ENCODE assay signal across 17 mouse cellular contexts in genomic region chr8:123193771-123194170, GRCm38 (mm10). TPM values are rescaled to one million over a fixed set of nuclear protein-coding genes. Genes with fewer than 3 reads are reported as not detected.
"Had no signal": no experiment of that assay in that cellular context is flagged by ENCODE, and none has a peak within 500 bp of the region (broad histone marks: within the 10 kb centered on the region; RNA-seq: fewer than 3 reads in every experiment).

No protein-coding gene starts in this region.

- H3K9me3 ChIP-seq: limb, embryonic 15.5 days; liver, embryonic 12.5 days; midbrain, embryonic 10.5 days; neural tube, embryonic 15.5 days had no signal

- H3K9ac ChIP-seq: limb, embryonic 15.5 days; liver, embryonic 12.5 days; lung, embryonic 14.5 days; neural tube, embryonic 15.5 days had no signal

- H3K27me3 ChIP-seq: limb, embryonic 15.5 days; neural tube, embryonic 15.5 days had no signal

- ATAC-seq: inflammation-experienced regulatory T-cells, adult 6 months; liver, embryonic 12.5 days had no signal

- H3K4me3 ChIP-seq: left cerebral cortex, adult 2 months; limb, embryonic 15.5 days; liver, embryonic 12.5 days; midbrain, embryonic 10.5 days; myocyte; neural tube, embryonic 15.5 days had no signal

- H3K36me3 ChIP-seq: limb, embryonic 15.5 days; liver, embryonic 12.5 days; midbrain, embryonic 10.5 days; neural tube, embryonic 15.5 days had no signal

- H3K4me2 ChIP-seq: limb, embryonic 15.5 days; liver, embryonic 12.5 days; lung, embryonic 14.5 days; neural tube, embryonic 15.5 days had no signal

- DNase-seq: lung, embryonic 14.5 days; lung, postnatal 10 days; lung, postnatal 4 days; midbrain, embryonic 14.5 days; right cerebral cortex, adult 18-20 months; right cerebral cortex, postnatal 25 days; thymus, adult 18-20 months; thymus, postnatal 14 days had no signal

- H3K27ac ChIP-seq: left cerebral cortex, adult 2 months; limb, embryonic 15.5 days; liver, embryonic 12.5 days; midbrain, embryonic 10.5 days; neural tube, embryonic 15.5 days had no signal

RNA-seq across cellular contexts. Expression of gene Dpep1, which starts 7.7 kb away (rescaled TPM):
- total RNA-seq: left cerebral cortex, adult 2 months; left cerebral cortex, postnatal 25 days had no signal
- polyA plus RNA-seq: inflammation-experienced regulatory T-cells, adult 6 months; midbrain, embryonic 14.5 days had no signal

RNA-seq across cellular contexts. Expression of gene Spata33, which starts 18.9 kb away (rescaled TPM):
- polyA plus RNA-seq: inflammation-experienced regulatory T-cells, adult 6 months had no signal

RNA-seq across cellular contexts. Expression of gene Sult5a1, which starts 35.7 kb away (rescaled TPM):
- total RNA-seq: left cerebral cortex, postnatal 25 days; megakaryocyte, adult 5-6 weeks had no signal
